Mouse (Mus musculus): ENCODE data around the gene Kmt2d.

DNA sequence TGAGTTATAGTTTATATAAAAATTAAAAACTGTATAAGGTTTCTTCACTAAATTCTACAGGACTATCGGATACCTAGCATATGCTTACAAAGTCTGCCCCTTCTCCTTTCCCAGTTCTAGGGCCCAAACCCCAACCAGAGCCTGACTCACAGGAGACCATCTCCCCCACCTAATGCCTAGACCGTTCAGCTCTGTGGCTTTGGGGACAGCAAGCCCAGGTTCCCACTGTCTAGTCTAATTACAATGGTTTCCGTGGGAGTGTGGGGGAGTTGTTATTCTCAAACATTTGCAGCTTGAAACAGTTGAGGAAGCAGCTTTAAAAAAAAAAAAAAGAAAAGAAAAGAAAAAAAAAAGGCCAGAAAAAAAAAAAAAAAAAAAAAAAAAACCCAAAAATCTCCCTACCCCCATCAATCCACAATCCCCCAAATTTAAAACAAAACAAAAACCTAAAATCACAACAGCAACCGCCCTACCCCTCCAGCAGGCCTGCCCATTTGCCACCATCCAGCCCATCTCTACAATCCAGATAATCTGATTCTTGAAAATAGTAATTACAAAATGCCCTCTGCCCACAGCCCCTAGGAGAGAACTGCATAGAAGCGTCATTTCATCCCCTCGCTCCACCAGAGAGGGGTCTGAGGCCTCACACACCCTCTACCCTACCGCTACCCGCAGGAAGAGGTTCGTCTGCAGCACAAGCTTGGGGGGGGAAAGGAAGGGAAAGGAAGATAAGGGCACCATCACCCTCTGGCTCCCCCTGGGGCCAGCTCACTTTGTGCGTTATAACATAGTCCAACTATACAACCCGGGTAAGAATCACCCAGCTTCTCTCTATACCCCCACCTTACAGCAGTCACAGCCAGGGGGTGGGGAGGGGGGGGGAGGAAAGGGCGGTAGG is 38.6 kb downstream of the Kmt2d start:
- no peak for TF ChIP-seq CTCF (IDR thresholded peaks at IDR 0.05; ENCODE audit: extremely low read depth, insufficient read depth, low read length)
- no peak for TF ChIP-seq POLR2A (IDR thresholded peaks at IDR 0.05; ENCODE audit: extremely low read depth, insufficient read depth, low read length)
